Mouse (Mus musculus) embryonic fibroblast, embryonic 13.5 days (primary cell): ENCODE data around the gene Siglecf. TPM values are rescaled to one million over a fixed set of nuclear protein-coding genes. Genes with fewer than 3 reads are reported as not detected.

Experiments used
- H3K27ac ChIP-seq: 2 replicates; pipeline ENCODE4 v1.5.1; 2012; ENCODE audit warnings: low read length, control low read depth, inconsistent platforms; ENCODE audit not compliant: insufficient read depth
- H3K4me1 ChIP-seq: 2 replicates; pipeline ENCODE4 v1.6.1; 2011; ENCODE audit warnings: low read length; ENCODE audit not compliant: control insufficient read depth, insufficient read depth
- H3K4me3 ChIP-seq: 2 replicates; pipeline ENCODE4 v1.5.1; 2011; ENCODE audit warnings: mild to moderate bottlenecking, control low read depth, low read length; ENCODE audit not compliant: insufficient read depth
- CTCF ChIP-seq: IDR thresholded peaks from 2 replicates; pipeline ENCODE4 v1.5.1; 2011; ENCODE audit warnings: mild to moderate bottlenecking, control low read depth, low read length, moderate library complexity, borderline replicate concordance; ENCODE audit not compliant: insufficient read depth
- POLR2A ChIP-seq: IDR thresholded peaks from 2 replicates; pipeline ENCODE4 v1.6.1; 2011; ENCODE audit warnings: low read depth, mild to moderate bottlenecking, control low read depth, low read length, moderate library complexity
- polyA plus RNA-seq: library from polyadenylated mRNA; stranded (reverse); fragments of >200 nt; gene quantifications from 2 replicates; pipeline ENCODE4 v1.2.4, GENCODE M21; 2011; ENCODE audit warnings: low read depth; ENCODE audit not compliant: missing spikeins, insufficient read length

The Siglecf gene
- polyA plus RNA-seq, 1 experiment, result not detected

GRCm38 (mm10) chr7:43361442-43361841 lies 10.3 kb downstream of the Siglecf start:
- Histone ChIP-seq H3K27ac (no peak overlapping the region), H3K4me1 (no peaks in the 10 kb centered on the region), H3K4me3 (no peak overlapping the region)
- TF ChIP-seq POLR2A, result no peak
- no peak for TF ChIP-seq CTCF

- Histone ChIP-seq H3K27ac (no peak overlapping the region), H3K4me3 (no peak overlapping the region), H3K4me1 (no peaks in the 10 kb centered on the region)
- TF ChIP-seq CTCF, result no peak
- no peak for TF ChIP-seq POLR2A
Measured at GRCm38 (mm10) chr7:43362021-43362420, 10.9 kb downstream of the Siglecf start.

GRCm38 (mm10) chr7:43378226-43378625 lies 27.1 kb downstream of the Siglecf start:
- Histone ChIP-seq H3K4me1 (no peaks in the 10 kb centered on the region; the same call in 1 of the 2 replicates), H3K4me3 (no peak overlapping the region), H3K27ac (no peak overlapping the region)
- TF ChIP-seq POLR2A, result no peak
- no peak for TF ChIP-seq CTCF

GRCm38 (mm10) chr7:43392349-43393121 lies 41.4 kb downstream of the Siglecf start:
- Histone ChIP-seq H3K4me1 (no peaks in the 10 kb centered on the region), H3K27ac (no peak overlapping the region), H3K4me3 (no peak overlapping the region)
- TF ChIP-seq POLR2A (no peak), CTCF (no peak)

- H3K27ac ChIP-seq, result peak overlapping the region; percentile 66
- TF ChIP-seq CTCF (no peak), POLR2A (no peak)
- H3K4me1 ChIP-seq, result peaks cover 14% of the 10 kb centered on the region
- H3K4me3 ChIP-seq, result no peak overlapping the region
Measured at GRCm38 (mm10) chr7:43399501-43399900, 48.4 kb downstream of the Siglecf start.

GRCm38 (mm10) chr7:43402718-43403117 lies 51.6 kb downstream of the Siglecf start:
- no peak overlapping the region for H3K27ac ChIP-seq
- no peak overlapping the region for H3K4me3 ChIP-seq
- H3K4me1 ChIP-seq, result peaks cover 14% of the 10 kb centered on the region
- TF ChIP-seq CTCF (no peak), POLR2A (no peak)

GRCm38 (mm10) chr7:43407573-43407972 lies 56.4 kb downstream of the Siglecf start:
- Histone ChIP-seq H3K4me3 (no peak overlapping the region), H3K4me1 (peaks cover 7% of the 10 kb centered on the region; the same call in 1 of the 2 replicates), H3K27ac (no peak overlapping the region)
- TF ChIP-seq CTCF, result no peak
- TF ChIP-seq POLR2A, result no peak

GRCm38 (mm10) chr7:43408131-43408553 lies 57.0 kb downstream of the Siglecf start, which contains the start of gene Siglecg:
Gene Siglecg, plus strand, starts transcription at chr7:43408204.
- TF ChIP-seq POLR2A, result no peak
- no peak for TF ChIP-seq CTCF
- H3K27ac ChIP-seq, result 0 out of 2 replicates have a peak within 1 kb of the TSS, but pooled peaks have one; percentile 28
- H3K4me3 ChIP-seq, result no peak within 1 kb of the TSS
- H3K4me1 ChIP-seq, result 0 out of 2 replicates have a peak, but pooled peaks cover 7% of the 10 kb centered on the region

- Histone ChIP-seq H3K4me3 (peak overlapping the region; percentile 12; the same call in 1 of the 2 replicates), H3K27ac (peak overlapping the region; percentile 70), H3K4me1 (0 out of 2 replicates have a peak, but pooled peaks cover 7% of the 10 kb centered on the region)
- TF ChIP-seq CTCF, result no peak
- 0 out of 2 replicates have a peak, but pooled peaks have one; percentile 33 for TF ChIP-seq POLR2A
Measured at GRCm38 (mm10) chr7:43409084-43409483, 57.9 kb downstream of the Siglecf start.

Other genes starting within 250 kb of the Siglecf start
- 0.19 TPM in 1 of 2 replicates, not detected in the other for gene Zfp936, start 237.1 kb upstream of the Siglecf start, polyA plus RNA-seq
- gene Zfp715, start 38.0 kb upstream of the Siglecf start, polyA plus RNA-seq, result 18.9 and 19.4 TPM in 2 replicates
- gene Siglecg, start 56.9 kb downstream of the Siglecf start, polyA plus RNA-seq, result 12.5 and 30.9 TPM in 2 replicates
- not detected in 2 replicates for gene Lim2, start 76.3 kb downstream of the Siglecf start, polyA plus RNA-seq
- gene Nkg7, start 85.7 kb downstream of the Siglecf start, polyA plus RNA-seq, result not detected in 2 replicates
- gene Cldnd2, start 89.4 kb downstream of the Siglecf start, polyA plus RNA-seq, result not detected in 2 replicates
- 104 and 143 TPM in 2 replicates for gene Etfb, start 92.7 kb downstream of the Siglecf start, polyA plus RNA-seq
- 0.72 TPM in 1 of 2 replicates, not detected in the other for gene Gm45233, start 92.8 kb downstream of the Siglecf start, polyA plus RNA-seq
- gene Vsig10l, start 111.8 kb downstream of the Siglecf start, polyA plus RNA-seq, result 2.6 and 3.1 TPM in 2 replicates
- gene Iglon5, start 138.7 kb downstream of the Siglecf start, polyA plus RNA-seq, result 19.4 and 23.7 TPM in 2 replicates
- not detected in 2 replicates for gene 4931406B18Rik, start 154.6 kb downstream of the Siglecf start, polyA plus RNA-seq
- gene Cd33, start 193.1 kb downstream of the Siglecf start, polyA plus RNA-seq, result 0.72 TPM in 1 of 2 replicates, not detected in the other
- gene Zfp658, start 210.9 kb downstream of the Siglecf start, polyA plus RNA-seq, result 2.8 and 4.1 TPM in 2 replicates
- gene Zfp719, start 228.3 kb downstream of the Siglecf start, polyA plus RNA-seq, result 19.8 and 24.2 TPM in 2 replicates